Mouse (Mus musculus): ENCODE data around the gene Mrpl48.

DNA sequence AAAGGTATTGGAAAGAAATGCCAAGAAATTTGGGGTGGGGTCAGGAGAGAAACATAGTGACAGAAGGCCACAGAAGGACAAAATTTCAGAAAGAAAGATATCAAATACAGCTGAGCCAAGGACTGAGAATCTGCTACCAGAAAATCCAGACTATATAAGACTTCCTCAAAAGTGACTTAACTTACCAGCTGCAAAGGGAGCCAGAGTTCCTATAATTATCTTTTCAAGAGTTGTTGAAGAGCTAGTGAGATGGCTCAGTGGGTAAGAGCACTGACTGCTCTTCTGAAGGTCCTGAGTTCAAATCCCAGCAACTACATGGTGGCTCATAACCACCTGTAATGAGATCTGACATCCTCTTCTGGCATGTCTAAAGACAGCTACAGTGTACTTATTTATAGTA, 14.8 kb downstream of the Mrpl48 start:
- TF ChIP-seq POLR2A (IDR thresholded peaks at IDR 0.05; ENCODE audit: extremely low read depth, insufficient read depth, low read length) = no peak
- TF ChIP-seq CTCF (IDR thresholded peaks at IDR 0.05; ENCODE audit: low read depth, low read length) = no peak

Data from liver, adult 2 months (tissue).